Mouse (Mus musculus) kidney, adult 18-20 months (tissue): ENCODE results near the gene H2bfm.
A peak's percentile ranks its signal among the peaks of the same experiment; 100 is the strongest.
"Not testable (repeated sequence)": the region's sequence is repeated elsewhere in the genome, so short reads cannot be mapped to it uniquely, and the experiment has no call there.

Experiments
- DNase-seq: peaks from one replicate; pipeline ENCODE4 v3.0.0; 2021

Gene H2bfm

DNA sequence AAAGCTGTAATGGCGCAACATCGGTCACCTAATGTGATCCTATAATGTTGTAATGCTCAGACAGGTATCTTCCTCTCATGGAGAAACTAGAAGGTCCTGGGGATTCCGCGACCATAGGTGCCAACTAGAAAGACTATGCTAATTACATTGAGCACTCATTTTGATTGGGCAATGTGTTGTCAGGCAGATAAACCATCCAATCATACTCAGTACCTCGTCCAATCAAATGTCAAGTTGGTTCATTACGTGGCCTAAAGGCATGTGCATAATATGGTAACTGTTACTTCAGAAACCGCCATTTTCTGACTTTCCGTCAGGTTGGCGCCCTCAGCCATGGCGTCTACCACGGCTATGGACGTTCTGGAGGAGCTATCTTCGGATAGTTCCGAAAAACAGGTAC, at the start of gene H2bfm:
Gene H2bfm, plus strand, starts transcription at position 295 of the 400 bp plus-strand sequence.
- DNase-seq = no peak

DNA sequence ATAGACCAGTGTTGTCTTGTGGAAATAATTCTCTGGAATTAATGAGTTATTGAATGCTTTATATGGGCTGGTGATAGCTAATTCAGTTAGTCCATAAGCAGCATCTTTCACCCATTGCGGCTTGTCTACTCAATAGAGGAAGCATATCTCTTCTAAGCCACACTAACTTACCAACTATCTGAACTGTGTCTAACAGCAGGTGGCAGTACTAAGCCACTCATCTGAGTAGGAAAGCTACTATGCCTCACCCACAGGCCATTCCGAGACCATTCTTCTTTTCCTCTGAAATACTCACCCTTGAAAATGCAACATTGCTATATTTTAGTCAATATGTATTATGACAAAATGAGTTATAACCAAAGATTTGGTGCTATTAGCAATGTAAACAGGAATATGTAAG, 31.4 kb upstream of the H2bfm start:
- DNase-seq = no peak

DNA sequence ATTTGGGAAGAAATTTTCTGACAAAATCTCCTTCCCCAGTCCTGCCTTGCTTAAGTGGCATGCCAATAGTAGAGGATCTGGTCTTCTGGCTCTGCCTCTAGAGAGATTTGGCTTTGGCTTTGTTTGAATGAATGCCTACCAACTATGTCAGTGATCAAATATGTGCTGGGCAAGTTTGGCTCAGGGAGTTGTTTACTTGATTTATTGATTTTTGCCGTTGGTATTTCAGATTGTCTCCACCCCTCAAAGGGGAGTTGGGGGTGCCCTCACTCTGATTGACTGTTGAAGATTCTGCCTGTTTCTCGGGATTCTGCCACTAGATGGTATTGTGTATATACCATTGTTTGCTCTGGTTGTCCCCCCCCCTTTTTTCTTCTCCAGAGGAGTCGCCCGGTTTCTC, 22.8 kb upstream of the H2bfm start:
- DNase-seq = no peak

DNA sequence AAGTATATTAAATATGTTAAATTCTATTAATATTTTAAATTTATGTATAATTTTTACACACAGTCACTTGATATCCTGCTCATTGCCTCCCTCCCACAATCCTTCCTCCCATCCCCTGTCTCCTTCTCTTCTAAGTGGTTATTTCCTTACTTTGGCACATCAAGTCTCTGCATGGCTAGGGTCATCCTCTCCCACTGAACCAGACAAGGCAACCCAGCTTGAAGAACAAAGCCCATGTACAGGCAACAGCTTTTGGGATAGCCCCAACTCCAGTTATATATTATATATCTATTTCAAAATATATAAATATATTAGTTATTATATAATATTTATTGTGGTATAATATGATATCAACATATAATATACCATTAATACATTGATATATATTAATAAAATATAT, 1.3 kb upstream of the H2bfm start:
- no peak for DNase-seq

DNA sequence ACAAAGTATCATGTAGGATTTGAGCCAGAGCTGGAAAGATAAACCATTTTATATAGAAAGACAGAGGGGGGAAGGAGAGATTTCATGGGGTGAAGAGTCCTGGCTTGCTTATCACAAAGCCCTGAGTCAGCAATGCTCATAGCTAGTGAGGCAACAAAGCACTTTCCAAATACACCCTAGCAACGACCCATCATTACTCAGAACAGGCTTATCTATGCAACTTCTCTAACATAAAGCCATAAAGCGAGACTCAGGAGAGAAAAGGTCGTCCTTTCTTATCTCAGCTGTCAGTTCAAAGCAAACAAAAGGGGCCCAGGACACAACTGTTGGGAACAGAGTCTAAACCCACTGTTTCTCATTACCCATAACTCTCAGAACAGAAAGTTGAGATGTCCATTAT, 10.9 kb downstream of the H2bfm start:
- DNase-seq = no peak

DNA sequence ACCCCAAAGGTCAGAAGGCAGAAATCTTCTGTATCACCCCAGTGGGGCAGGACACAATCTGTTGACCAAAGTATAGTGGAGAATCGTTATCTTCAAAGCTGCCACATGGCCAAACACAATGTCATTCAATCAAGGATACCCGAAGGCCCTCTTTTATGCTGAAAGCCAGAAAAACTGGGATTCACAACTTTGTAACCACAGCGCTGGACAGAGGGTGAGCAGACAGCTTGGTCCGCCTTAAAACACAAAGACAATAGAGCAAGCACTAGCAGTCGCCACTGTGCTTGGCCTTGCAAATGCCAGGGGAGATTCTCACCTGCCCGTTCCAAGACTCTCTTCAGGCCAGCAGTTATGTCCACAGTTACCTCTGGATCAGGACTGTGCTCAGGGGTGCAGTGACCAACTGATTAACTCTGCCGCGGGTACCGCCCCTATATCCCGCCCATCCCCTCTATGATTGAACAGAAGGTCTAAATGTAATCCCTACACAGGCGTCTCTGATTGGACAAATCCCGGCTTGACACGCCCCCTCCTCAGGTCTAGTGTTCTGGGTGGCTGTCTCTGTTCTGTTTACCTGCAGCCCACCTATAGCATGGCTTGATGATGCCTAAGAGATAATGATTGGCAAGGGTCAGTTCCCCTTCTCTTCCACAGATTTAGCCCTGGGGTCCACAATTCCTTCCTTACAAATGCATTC, 30.6 kb downstream of the H2bfm start:
- DNase-seq = peak; percentile 61

DNA sequence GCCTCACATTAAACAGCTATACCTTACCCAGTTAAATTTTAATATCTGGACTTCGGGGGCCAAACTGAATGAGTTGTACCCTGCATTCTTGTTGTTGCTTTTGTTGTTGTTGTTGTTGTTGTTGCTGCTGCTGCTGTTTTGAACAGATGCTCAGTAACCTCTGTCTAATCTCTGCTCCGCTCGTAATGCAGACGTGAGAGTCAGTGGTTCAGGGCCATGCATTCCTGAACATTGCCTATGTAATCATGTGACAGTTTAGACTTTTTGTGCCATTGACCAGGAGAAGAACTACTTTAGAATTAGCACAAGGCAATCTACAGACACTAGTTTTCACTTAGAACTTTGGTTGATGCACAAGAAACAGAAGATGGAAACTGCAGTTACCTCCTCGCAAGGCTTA, 31.2 kb downstream of the H2bfm start:
- not testable (repeated sequence) for DNase-seq

DNA sequence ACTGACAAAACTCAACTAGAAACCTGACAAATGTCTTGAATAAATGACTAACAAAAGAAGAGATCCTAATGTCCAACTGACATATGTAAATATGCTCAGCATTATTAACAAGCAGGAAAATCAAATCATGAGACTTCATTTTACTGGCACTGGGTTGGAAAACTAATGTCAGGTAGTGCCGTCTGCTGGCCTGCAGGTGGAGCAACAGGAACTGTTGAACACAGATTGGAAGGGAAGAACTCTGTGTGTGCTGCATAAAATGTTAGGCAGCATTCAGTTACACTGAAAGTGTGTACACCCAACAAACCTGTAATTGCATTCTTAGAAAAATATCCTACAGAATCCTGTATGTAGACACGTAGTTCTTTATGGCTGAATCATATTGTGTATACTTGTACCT, 32.6 kb downstream of the H2bfm start:
- no peak for DNase-seq

DNA sequence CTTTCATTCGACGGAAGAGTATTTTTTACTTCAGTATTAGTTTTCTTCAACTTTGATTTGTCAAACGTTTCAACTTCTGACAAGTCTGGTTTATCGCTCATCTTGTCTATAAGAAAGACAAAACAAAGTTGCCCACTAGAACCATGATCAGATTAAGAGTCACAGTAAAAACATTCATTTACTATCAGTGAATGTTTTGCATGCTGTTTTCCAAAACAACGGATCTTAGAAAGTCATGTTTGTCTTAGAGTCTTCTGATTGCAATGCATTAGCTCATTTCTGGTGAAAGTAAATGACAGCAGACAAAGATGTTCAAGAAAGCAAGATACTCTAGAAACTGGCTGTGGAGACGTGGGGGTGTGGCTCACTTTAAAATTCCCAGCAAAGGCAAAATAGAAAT, 48.3 kb downstream of the H2bfm start, which contains the start of gene Tmsb15b2:
Gene Tmsb15b2, minus strand, starts transcription at position 101 of the 400 bp plus-strand sequence.
- not testable (repeated sequence) for DNase-seq

DNA sequence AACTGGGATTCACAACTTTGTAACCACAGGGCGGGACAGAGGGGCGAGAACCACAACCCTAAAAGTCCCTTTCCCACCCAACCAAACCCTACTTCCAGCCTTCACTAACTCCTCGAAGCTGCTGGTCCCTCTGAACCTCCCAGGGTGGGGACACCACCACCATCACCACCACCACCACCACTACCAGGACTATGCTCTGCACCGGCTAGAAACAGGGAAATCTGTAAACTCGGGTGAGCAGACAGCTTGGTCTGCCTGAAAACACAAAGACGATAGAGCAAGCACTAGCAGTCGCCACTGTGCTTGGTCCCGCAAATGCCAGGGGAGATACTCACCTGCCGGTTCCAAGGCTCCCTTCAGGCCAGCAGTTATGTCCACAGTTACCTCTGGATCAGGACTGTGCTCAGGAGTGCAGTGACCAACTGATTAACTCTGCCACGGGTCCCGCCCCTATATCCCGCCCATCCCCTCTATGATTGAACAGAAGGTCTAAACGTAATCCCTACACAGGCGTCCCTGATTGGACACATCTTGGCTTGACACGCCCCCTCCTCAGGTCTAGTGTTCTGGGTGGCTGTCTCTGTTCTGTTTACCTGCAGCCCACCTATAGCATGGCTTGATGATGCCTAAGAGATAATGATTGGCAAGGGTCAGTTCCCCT, 49.4 kb downstream of the H2bfm start, which contains the start of the genes Tmsb15l and Tmsb15b1:
Gene Tmsb15l, minus strand, starts transcription at position 446 of the 661 bp plus-strand sequence.
Gene Tmsb15b1, minus strand, starts transcription at position 451 of the 661 bp plus-strand sequence.
- DNase-seq = peak; percentile 35
